Mouse (Mus musculus) hindbrain, embryonic 12.5 days (tissue): ENCODE data around the gene Zcchc17. TPM values are rescaled to one million over a fixed set of nuclear protein-coding genes. Genes with fewer than 3 reads are reported as not detected.
A peak's percentile ranks its signal among the peaks of the same experiment; 100 is the strongest.

ENCODE experiments used
- ATAC-seq: fragments of 200-750 bp; cut with Nextera tagmentation; 2 replicates; pipeline ENCODE4 v1.8.0; 2017; ENCODE audit warnings: moderate TSS enrichment; ENCODE audit not compliant: low FRiP score
- H3K27ac ChIP-seq: fragments of 300-500 bp; sonication (generic); 2 replicates; pipeline ENCODE4 v1.5.1; 2016; ENCODE audit warnings: mild to moderate bottlenecking
- H3K27me3 ChIP-seq: fragments of 300-500 bp; sonication (generic); 2 replicates; pipeline ENCODE4 v1.6.1; 2016; ENCODE audit warnings: mild to moderate bottlenecking
- H3K36me3 ChIP-seq: fragments of 300-500 bp; sonication (generic); 2 replicates; pipeline ENCODE4 v1.6.1; 2016; ENCODE audit warnings: mild to moderate bottlenecking
- H3K4me1 ChIP-seq: fragments of 300-500 bp; sonication (generic); 2 replicates; pipeline ENCODE4 v1.6.1; 2016
- H3K4me2 ChIP-seq: fragments of 300-500 bp; sonication (generic); replicated peaks from 2 replicates; pipeline ENCODE4 v1.6.1; 2016; ENCODE audit warnings: mild to moderate bottlenecking
- H3K4me3 ChIP-seq: fragments of 300-500 bp; sonication (generic); 2 replicates; pipeline ENCODE4 v1.5.1; 2016; ENCODE audit warnings: mild to moderate bottlenecking
- H3K9ac ChIP-seq: fragments of 300-500 bp; sonication (generic); 2 replicates; pipeline ENCODE4 v1.6.1; 2016; ENCODE audit warnings: mild to moderate bottlenecking, moderate library complexity
- H3K9me3 ChIP-seq: fragments of 300-500 bp; sonication (generic); replicated peaks from 2 replicates; pipeline ENCODE4 v1.6.1; 2016; ENCODE audit warnings: mild to moderate bottlenecking
- WGBS: fragments of 180-500 bp; shearing (Covaris S2); methylation state at CpG from one replicate; pipeline ENCODE4 v1.1.7; 2016; 5-methylcytosine and 5-hydroxymethylcytosine counted together
- polyA plus RNA-seq: library from polyadenylated mRNA; unstranded; fragments of >200 nt; fragmentation: Nextera tagmentation; extraction: Ambion mirVana; gene quantifications from 2 replicates; pipeline ENCODE4 v1.2.1, GENCODE M21; 2016

The Zcchc17 gene
- polyA plus RNA-seq, 1 experiment from 2014 or later = 80.5 TPM

DNA sequence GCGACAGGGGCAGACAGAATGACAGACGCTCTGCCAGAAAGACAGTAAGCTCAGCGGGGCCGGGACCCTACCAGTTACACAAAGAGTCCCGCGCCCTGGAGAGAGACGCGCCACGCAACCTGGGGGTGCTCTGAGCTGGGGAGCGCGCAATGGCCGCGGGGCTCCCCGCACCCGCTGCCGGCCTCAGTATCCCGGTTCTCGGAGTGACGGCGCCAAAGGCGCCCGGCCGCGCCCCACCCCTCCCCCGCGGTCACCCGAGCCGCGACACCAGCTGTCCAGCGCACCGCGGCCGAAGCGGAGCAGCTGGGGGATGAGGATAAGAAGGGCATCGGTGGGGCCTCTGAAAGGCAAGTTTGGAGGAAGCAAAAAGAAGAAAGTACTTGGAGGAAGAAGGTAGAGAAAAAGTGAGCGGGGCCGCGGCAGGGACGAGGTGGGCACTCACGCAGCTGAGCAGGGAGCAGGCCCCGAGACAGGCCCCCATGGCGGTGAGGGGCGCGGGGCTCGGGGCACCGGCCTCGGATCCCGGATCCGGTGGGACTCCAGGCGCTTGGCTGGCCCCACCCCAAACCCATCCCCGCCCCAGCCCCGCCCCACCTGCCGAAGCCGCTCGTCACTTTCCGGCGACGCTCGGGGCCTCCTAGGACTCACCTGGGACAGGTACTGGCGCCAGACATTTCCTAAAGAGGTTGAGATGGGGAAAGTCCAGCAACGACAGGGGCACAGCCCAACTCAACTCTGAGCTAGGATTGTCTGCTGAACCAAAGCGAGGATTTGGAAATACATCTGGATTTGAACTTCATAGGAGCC, 84.5 kb downstream of the Zcchc17 start:
- peaks cover 19% of the 10 kb centered on the region for H3K4me1 ChIP-seq
- H3K27ac ChIP-seq = peak overlapping the region; percentile 98
- H3K9me3 ChIP-seq = no peaks in the 10 kb centered on the region
- peak; percentile 36 for ATAC-seq
- H3K4me3 ChIP-seq = peak overlapping the region; percentile 78
- peak overlapping the region; percentile 64 for H3K4me2 ChIP-seq
- H3K27me3 ChIP-seq = peaks cover 19% of the 10 kb centered on the region; the same call in 1 of the 2 replicates
- peak overlapping the region; percentile 98 for H3K9ac ChIP-seq
- no peaks in the 10 kb centered on the region; the same call in 1 of the 2 replicates for H3K36me3 ChIP-seq
- WGBS = under 1% methylated on average over 62 of the region's 62 CpGs

- H3K4me3 ChIP-seq = peak overlapping the region; percentile 78
- peak overlapping the region; percentile 98 for H3K27ac ChIP-seq
- H3K4me1 ChIP-seq = peaks cover 19% of the 10 kb centered on the region
- no peaks in the 10 kb centered on the region; the same call in 1 of the 2 replicates for H3K36me3 ChIP-seq
- no peaks in the 10 kb centered on the region for H3K9me3 ChIP-seq
- peak overlapping the region; percentile 64 for H3K4me2 ChIP-seq
- H3K9ac ChIP-seq = peak overlapping the region; percentile 98
- WGBS = 0% methylated on average over 29 of the region's 29 CpGs
- ATAC-seq = peak; percentile 86
- peaks cover 19% of the 10 kb centered on the region; the same call in 1 of the 2 replicates for H3K27me3 ChIP-seq
Observed at GRCm38 (mm10) chr4:130274346-130275015, 85.3 kb downstream of the Zcchc17 start.

- peaks cover 16% of the 10 kb centered on the region; the same call in 1 of the 2 replicates for H3K27me3 ChIP-seq
- H3K36me3 ChIP-seq = no peaks in the 10 kb centered on the region; the same call in 1 of the 2 replicates
- peak overlapping the region; percentile 78 for H3K4me3 ChIP-seq
- H3K4me1 ChIP-seq = peaks cover 19% of the 10 kb centered on the region
- ATAC-seq = peak; percentile 64
- peak overlapping the region; percentile 98 for H3K9ac ChIP-seq
- H3K9me3 ChIP-seq = no peaks in the 10 kb centered on the region
- H3K27ac ChIP-seq = peak overlapping the region; percentile 98
- H3K4me2 ChIP-seq = peak overlapping the region; percentile 64
- 8% methylated on average over 11 of the region's 12 CpGs for WGBS
Observed at GRCm38 (mm10) chr4:130273698-130274345, 85.9 kb downstream of the Zcchc17 start.

- Histone ChIP-seq H3K4me2 (no peak overlapping the region), H3K36me3 (no peaks in the 10 kb centered on the region; the same call in 1 of the 2 replicates), H3K4me1 (peaks cover 28% of the 10 kb centered on the region), H3K9me3 (no peaks in the 10 kb centered on the region), H3K27ac (no peak overlapping the region), H3K4me3 (no peak overlapping the region), H3K27me3 (no peaks in the 10 kb centered on the region), H3K9ac (no peak overlapping the region)
- ATAC-seq = no peak
- WGBS = 89% methylated on average over 6 of the region's 6 CpGs
Observed at GRCm38 (mm10) chr4:130270611-130271347, 89.0 kb downstream of the Zcchc17 start.

- Histone ChIP-seq H3K4me3 (no peak overlapping the region), H3K4me2 (no peak overlapping the region), H3K27ac (no peak overlapping the region), H3K27me3 (no peaks in the 10 kb centered on the region), H3K9me3 (no peaks in the 10 kb centered on the region), H3K9ac (no peak overlapping the region), H3K36me3 (no peaks in the 10 kb centered on the region; the same call in 1 of the 2 replicates), H3K4me1 (peaks cover 28% of the 10 kb centered on the region)
- no peak for ATAC-seq
- 82% methylated on average over 8 of the region's 8 CpGs for WGBS
Observed at GRCm38 (mm10) chr4:130270089-130270488, 89.7 kb downstream of the Zcchc17 start.

DNA sequence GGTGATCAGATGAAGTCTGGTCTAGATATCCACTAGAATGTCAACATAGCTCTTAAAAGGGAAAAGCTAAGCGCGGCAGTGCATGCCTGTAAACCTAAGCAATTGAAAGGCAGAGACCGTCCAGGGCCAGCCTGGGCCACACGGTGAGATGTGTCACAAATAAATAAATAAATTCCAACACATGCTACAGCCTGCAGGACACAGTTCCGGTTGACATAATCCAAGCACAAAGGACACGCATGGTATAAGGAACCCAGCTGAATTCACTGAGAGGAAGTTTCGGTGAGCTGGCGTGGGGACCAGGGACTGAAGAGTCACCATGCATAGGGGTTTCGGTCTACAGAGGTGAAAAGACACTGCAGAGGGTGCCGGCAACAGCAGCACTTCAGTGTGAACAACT, 91.0 kb downstream of the Zcchc17 start:
- Histone ChIP-seq H3K27ac (no peak overlapping the region), H3K9ac (no peak overlapping the region), H3K27me3 (no peaks in the 10 kb centered on the region), H3K4me1 (peaks cover 41% of the 10 kb centered on the region), H3K36me3 (no peaks in the 10 kb centered on the region; the same call in 1 of the 2 replicates), H3K4me2 (no peak overlapping the region), H3K4me3 (no peak overlapping the region), H3K9me3 (no peaks in the 10 kb centered on the region)
- WGBS = 91% methylated on average over 10 of the region's 10 CpGs
- ATAC-seq = no peak

- no peak overlapping the region for H3K9ac ChIP-seq
- peaks cover 29% of the 10 kb centered on the region for H3K4me1 ChIP-seq
- WGBS = 79% methylated on average over 7 of the region's 7 CpGs
- H3K36me3 ChIP-seq = peaks cover 13% of the 10 kb centered on the region
- H3K27me3 ChIP-seq = no peaks in the 10 kb centered on the region
- H3K9me3 ChIP-seq = no peaks in the 10 kb centered on the region
- H3K4me3 ChIP-seq = no peak overlapping the region
- no peak overlapping the region for H3K27ac ChIP-seq
- ATAC-seq = no peak
- no peak overlapping the region for H3K4me2 ChIP-seq
Observed at GRCm38 (mm10) chr4:130267069-130267468, 92.7 kb downstream of the Zcchc17 start.

- no peak for ATAC-seq
- WGBS = 64% methylated on average over 9 of the region's 9 CpGs
Observed at GRCm38 (mm10) chr4:130266601-130267000, 93.1 kb downstream of the Zcchc17 start.

More at GRCm38 (mm10) chr4:130266601-130267000, 93.1 kb downstream of the Zcchc17 start:
- Histone ChIP-seq H3K36me3 (peaks cover 18% of the 10 kb centered on the region), H3K4me3 (no peak overlapping the region), H3K27me3 (no peaks in the 10 kb centered on the region), H3K4me1 (peaks cover 29% of the 10 kb centered on the region), H3K9me3 (no peaks in the 10 kb centered on the region), H3K9ac (no peak overlapping the region), H3K4me2 (no peak overlapping the region), H3K27ac (no peak overlapping the region)

Other genes starting within 250 kb of the Zcchc17 start
- 1.0 and 1.3 TPM in 2 replicates for gene Hcrtr1, start 220.6 kb downstream of the Zcchc17 start, polyA plus RNA-seq
- 10.6 and 11.0 TPM in 2 replicates for gene Tinagl1, start 184.8 kb downstream of the Zcchc17 start, polyA plus RNA-seq
- 1.1 and 1.4 TPM in 2 replicates for gene Gm853, start 137.5 kb downstream of the Zcchc17 start, polyA plus RNA-seq
- 85.2 and 85.3 TPM in 2 replicates for gene Serinc2, start 80.7 kb downstream of the Zcchc17 start, polyA plus RNA-seq
- gene Fabp3, start 51.3 kb downstream of the Zcchc17 start, polyA plus RNA-seq = 44.2 and 46.0 TPM in 2 replicates
- gene Gm10570, start 51.3 kb downstream of the Zcchc17 start, polyA plus RNA-seq = 0.46 TPM in 1 of 2 replicates, not detected in the other
- 147 and 151 TPM in 2 replicates for gene Snrnp40, start 189 bp upstream of the Zcchc17 start, polyA plus RNA-seq
- 13.9 and 16.2 TPM in 2 replicates for gene Nkain1, start 214.2 kb upstream of the Zcchc17 start, polyA plus RNA-seq